Mouse (Mus musculus): ENCODE results near the gene Wbp2. TPM values are rescaled to one million over a fixed set of nuclear protein-coding genes. Genes with fewer than 3 reads are reported as not detected.
"Not testable (repeated sequence)": the region's sequence is repeated elsewhere in the genome, so short reads cannot be mapped to it uniquely, and the experiment has no call there.

The Wbp2 gene
- polyA plus RNA-seq, 1 experiment = 267 TPM

DNA sequence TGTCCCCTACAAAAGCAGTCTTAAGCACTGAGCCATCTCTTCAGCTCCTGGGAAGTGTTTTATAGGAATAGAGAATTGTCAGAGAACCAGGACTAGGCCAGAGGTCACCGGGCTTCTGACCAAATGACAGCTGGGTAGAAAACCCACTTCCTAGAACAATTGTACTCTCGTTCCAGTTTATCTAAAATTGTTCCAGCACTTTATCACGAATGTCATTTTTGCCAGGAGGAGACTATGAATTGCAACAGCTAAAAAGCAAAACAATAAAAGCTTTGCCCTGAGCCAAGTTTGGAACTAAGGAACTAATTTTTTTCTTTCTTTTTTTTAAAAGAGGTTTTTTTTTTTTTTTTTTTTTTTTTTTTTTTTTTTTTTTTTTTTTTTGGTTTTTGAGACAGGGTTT lies 8.8 kb upstream of the Wbp2 start:
- TF ChIP-seq CTCF (IDR thresholded peaks at IDR 0.05; ENCODE audit: insufficient read depth, low read length) (no peak), POLR2A (IDR thresholded peaks at IDR 0.05; ENCODE audit: borderline replicate concordance, extremely low read depth, low read depth, low read length) (no peak)
- WGBS = 32% methylated on average over 3 of the region's 3 CpGs
- no peak for DNase-seq
- H3K4me3 ChIP-seq (replicated peaks; ENCODE audit: extremely low read depth, low read depth, low read length) = no peak overlapping the region
- H3K4me1 ChIP-seq (ENCODE audit: control insufficient read depth, insufficient read depth, low read length) = peaks cover 16% of the 10 kb centered on the region

GRCm38 (mm10) chr11:116093771-116094565 lies 7.2 kb upstream of the Wbp2 start:
- Histone ChIP-seq H3K4me1 (ENCODE audit: control insufficient read depth, insufficient read depth, low read length) (peaks cover 10% of the 10 kb centered on the region), H3K4me3 (replicated peaks; ENCODE audit: extremely low read depth, low read depth, low read length) (peak overlapping the region; percentile 1)
- 21% methylated on average over 16 of the region's 16 CpGs for WGBS
- TF ChIP-seq CTCF (IDR thresholded peaks at IDR 0.05; ENCODE audit: insufficient read depth, low read length) (no peak), POLR2A (IDR thresholded peaks at IDR 0.05; ENCODE audit: borderline replicate concordance, extremely low read depth, low read depth, low read length) (no peak)
- DNase-seq = no peak

DNA sequence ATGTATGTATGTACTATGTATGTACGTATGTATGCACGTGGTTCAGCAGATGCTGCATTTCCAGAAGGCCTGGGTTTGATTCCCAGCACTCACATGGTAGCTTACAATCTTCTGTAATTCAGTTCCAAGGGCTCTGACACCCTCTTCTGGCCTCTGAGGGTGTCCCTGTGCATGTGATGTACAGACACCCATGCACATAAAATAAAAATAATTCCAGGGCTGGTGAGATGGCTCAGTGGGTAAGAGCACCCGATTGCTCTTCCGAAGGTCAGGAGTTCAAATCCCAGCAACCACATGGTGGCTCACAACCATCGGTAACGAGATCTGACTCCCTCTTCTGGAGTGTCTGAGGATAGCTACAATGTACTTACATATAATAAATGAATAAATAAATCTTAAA lies 6.2 kb upstream of the Wbp2 start:
- DNase-seq; H3K4me1 ChIP-seq (ENCODE audit: control insufficient read depth, insufficient read depth, low read length); H3K4me3 ChIP-seq (replicated peaks; ENCODE audit: extremely low read depth, low read depth, low read length): not testable (repeated sequence)
- 87% methylated on average over 6 of the region's 6 CpGs for WGBS

GRCm38 (mm10) chr11:116091591-116091990 lies 4.8 kb upstream of the Wbp2 start:
- TF ChIP-seq CTCF (IDR thresholded peaks at IDR 0.05; ENCODE audit: insufficient read depth, low read length) (no peak), POLR2A (IDR thresholded peaks at IDR 0.05; ENCODE audit: borderline replicate concordance, extremely low read depth, low read depth, low read length) (no peak)
- Histone ChIP-seq H3K4me1 (ENCODE audit: control insufficient read depth, insufficient read depth, low read length) (peaks cover 10% of the 10 kb centered on the region), H3K4me3 (replicated peaks; ENCODE audit: extremely low read depth, low read depth, low read length) (no peak overlapping the region)
- DNase-seq = no peak
- 90% methylated on average over 6 of the region's 6 CpGs for WGBS

- TF ChIP-seq CTCF (IDR thresholded peaks at IDR 0.05; ENCODE audit: insufficient read depth, low read length) (no peak), POLR2A (IDR thresholded peaks at IDR 0.05; ENCODE audit: borderline replicate concordance, extremely low read depth, low read depth, low read length) (no peak)
- 89% methylated on average over 6 of the region's 6 CpGs for WGBS
- no peak for DNase-seq
- H3K4me1 ChIP-seq (ENCODE audit: control insufficient read depth, insufficient read depth, low read length) = peaks cover 16% of the 10 kb centered on the region
- no peak overlapping the region for H3K4me3 ChIP-seq (replicated peaks; ENCODE audit: extremely low read depth, low read depth, low read length)
These were observed 2.8 kb upstream of the Wbp2 start for GRCm38 (mm10) chr11:116089545-116089944.

DNA sequence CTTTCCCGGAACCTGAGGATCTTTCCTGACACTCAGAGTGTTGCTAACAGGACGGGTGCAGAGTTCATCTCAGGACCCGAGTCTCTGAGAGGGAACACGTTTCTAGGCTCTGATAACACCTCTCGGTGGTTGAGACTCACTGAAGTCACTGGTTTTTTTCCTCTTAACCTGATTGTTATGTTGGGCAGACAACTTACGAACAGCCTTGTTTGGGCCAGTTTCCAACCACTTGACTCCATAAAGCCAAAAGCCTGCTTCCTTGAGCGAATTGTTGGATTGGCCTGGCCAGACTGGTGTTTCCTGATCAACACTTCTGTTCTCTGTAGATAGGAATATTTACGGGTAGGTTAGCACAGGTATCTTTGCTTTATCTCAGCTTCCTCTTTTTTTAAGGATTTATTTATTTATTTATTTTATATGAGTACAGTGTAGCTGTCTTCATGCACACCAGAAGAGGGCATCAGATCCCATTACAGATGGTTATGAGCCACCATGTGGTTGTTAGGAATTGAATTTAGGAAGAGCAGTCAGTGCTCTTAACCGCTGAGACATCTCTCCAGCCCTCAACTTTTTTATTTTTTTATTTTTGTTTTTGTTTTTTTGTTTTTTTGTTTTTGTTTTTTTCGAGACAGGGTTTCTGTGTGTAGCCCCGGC lies 2.1 kb upstream of the Wbp2 start:
- 50% methylated on average over 11 of the region's 11 CpGs for WGBS
- H3K4me1 ChIP-seq (ENCODE audit: control insufficient read depth, insufficient read depth, low read length) = peaks cover 15% of the 10 kb centered on the region
- H3K4me3 ChIP-seq (replicated peaks; ENCODE audit: extremely low read depth, low read depth, low read length) = no peak overlapping the region
- no peak for DNase-seq
- TF ChIP-seq POLR2A (IDR thresholded peaks at IDR 0.05; ENCODE audit: borderline replicate concordance, extremely low read depth, low read depth, low read length) (no peak), CTCF (IDR thresholded peaks at IDR 0.05; ENCODE audit: insufficient read depth, low read length) (no peak)

GRCm38 (mm10) chr11:116088188-116088587 lies 1.4 kb upstream of the Wbp2 start:
- Histone ChIP-seq H3K4me1 (ENCODE audit: control insufficient read depth, insufficient read depth, low read length) (peaks cover 9% of the 10 kb centered on the region), H3K4me3 (replicated peaks; ENCODE audit: extremely low read depth, low read depth, low read length) (no peak overlapping the region)
- DNase-seq = no peak
- TF ChIP-seq POLR2A (IDR thresholded peaks at IDR 0.05; ENCODE audit: borderline replicate concordance, extremely low read depth, low read depth, low read length) = no peak
- TF ChIP-seq CTCF (IDR thresholded peaks at IDR 0.05; ENCODE audit: insufficient read depth, low read length) = no peak
- 66% methylated on average over 8 of the region's 8 CpGs for WGBS

DNA sequence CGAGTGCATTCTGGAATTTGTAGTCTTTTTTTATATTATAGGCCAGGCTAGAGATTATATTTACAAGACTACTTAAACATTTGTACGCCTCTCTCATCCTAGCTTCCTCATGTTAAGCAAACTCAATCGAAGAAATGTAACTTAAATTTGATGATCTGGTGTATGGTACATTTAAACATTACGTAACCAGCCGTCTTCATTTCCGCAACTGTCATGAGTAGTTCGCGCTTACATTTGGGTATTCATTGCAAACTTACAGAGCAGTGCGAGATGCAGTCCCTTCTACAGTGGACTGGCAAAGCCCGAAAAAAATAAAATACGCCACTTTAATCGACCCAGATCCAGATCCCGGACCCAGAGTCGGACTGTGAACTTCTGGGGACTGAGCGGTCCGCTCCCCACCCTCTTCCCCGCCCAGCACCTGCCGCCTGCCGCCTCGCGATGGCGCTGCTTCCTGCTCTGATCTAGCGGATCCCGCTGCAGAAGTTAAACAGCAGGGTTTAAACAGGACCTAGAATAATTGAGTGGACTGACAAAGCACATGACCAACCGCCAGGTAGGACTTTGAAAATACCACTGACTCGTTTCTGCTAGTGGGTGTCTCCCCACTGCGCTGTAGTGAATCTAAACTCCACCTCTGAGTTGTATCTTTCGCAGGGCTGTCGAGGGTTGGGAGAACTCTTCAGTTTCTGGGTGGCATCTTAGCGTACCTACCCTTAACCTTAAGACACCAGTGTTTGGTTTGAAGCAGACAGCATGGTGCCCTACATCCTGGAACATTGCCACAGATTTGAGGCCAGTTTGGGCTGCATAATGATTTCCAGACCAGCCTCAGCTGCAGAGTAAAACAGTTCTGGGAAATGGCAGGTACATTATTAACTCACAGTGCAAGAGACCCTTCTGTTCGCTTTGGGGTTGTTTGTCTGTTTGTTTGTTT lies 667 bp upstream of the Wbp2 start:
- peak overlapping the region; percentile 62 for H3K4me3 ChIP-seq (replicated peaks; ENCODE audit: extremely low read depth, low read depth, low read length)
- TF ChIP-seq CTCF (IDR thresholded peaks at IDR 0.05; ENCODE audit: insufficient read depth, low read length) (peak; percentile 76), POLR2A (IDR thresholded peaks at IDR 0.05; ENCODE audit: borderline replicate concordance, extremely low read depth, low read depth, low read length) (peak; percentile 54; the same call in 1 of the 2 replicates)
- peak; percentile 91 for DNase-seq
- H3K4me1 ChIP-seq (ENCODE audit: control insufficient read depth, insufficient read depth, low read length) = peaks cover 9% of the 10 kb centered on the region
- 2% methylated on average over 31 of the region's 31 CpGs for WGBS

- WGBS = 68% methylated on average over 6 of the region's 6 CpGs
- H3K4me3 ChIP-seq (replicated peaks; ENCODE audit: extremely low read depth, low read depth, low read length) = no peak overlapping the region
- peaks cover 9% of the 10 kb centered on the region for H3K4me1 ChIP-seq (ENCODE audit: control insufficient read depth, insufficient read depth, low read length)
- no peak for DNase-seq
- no peak for TF ChIP-seq CTCF (IDR thresholded peaks at IDR 0.05; ENCODE audit: insufficient read depth, low read length)
- no peak for TF ChIP-seq POLR2A (IDR thresholded peaks at IDR 0.05; ENCODE audit: borderline replicate concordance, extremely low read depth, low read depth, low read length)
These were observed 2.6 kb downstream of the Wbp2 start for GRCm38 (mm10) chr11:116084166-116084565.
